Mouse (Mus musculus): ENCODE data around the gene Cacna1e. TPM values are rescaled to one million over a fixed set of nuclear protein-coding genes. Genes with fewer than 3 reads are reported as not detected.

The Cacna1e gene
- polyA plus RNA-seq, 1 experiment from 2014 or later = 7.8 TPM

DNA sequence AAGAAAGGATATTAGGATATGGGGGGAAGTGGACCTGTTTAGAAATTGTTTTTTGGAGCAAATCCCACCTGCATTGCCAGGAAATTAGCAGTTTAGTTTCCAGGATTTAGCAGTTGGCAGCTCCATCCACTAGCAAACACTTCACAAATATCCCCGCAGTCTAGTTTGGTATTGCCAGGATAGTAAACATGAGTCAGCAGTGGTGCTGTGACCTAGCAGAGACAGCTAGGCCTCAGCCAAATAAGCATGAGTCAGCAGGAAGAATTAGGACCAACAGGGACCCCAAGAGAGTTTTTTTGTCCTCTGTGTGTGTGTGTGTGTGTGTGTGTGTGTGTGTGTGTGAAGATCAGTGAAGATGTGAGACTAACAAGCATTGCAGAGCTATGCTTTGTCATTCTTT, 450.8 kb downstream of the Cacna1e start:
- Histone ChIP-seq H3K4me2 (no peak overlapping the region), H3K4me1 (replicated peaks) (no peaks in the 10 kb centered on the region), H3K4me3 (no peak overlapping the region), H3K36me3 (peaks cover 26% of the 10 kb centered on the region), H3K27ac (no peak overlapping the region), H3K9me3 (no peaks in the 10 kb centered on the region), H3K27me3 (no peaks in the 10 kb centered on the region), H3K9ac (no peak overlapping the region)
- ATAC-seq (ENCODE audit: low FRiP score) = no peak
- WGBS = 100% methylated on average over 1 of the region's 1 CpGs

DNA sequence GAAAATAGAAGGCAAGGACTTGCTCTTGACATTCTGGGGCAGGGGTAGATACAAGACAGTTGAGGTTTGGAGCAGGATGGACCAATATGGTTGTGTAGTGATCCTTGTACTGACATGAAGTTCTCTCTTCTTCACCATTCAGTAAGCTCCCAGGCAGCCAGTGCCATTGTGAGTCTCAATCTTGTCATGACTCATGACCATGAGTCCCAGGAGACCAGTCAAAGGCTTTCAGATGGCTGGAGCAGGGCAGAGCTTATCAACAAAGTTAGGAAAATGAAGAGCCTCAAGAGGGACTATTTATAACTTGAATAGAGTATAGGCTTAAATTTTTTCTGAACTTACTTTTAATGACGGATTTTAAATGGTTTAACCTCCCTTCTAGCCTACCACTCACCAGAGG, 451.2 kb downstream of the Cacna1e start:
- Histone ChIP-seq H3K4me1 (replicated peaks) (no peaks in the 10 kb centered on the region), H3K4me2 (no peak overlapping the region), H3K9ac (no peak overlapping the region), H3K4me3 (no peak overlapping the region), H3K9me3 (no peaks in the 10 kb centered on the region), H3K36me3 (peaks cover 26% of the 10 kb centered on the region), H3K27ac (no peak overlapping the region), H3K27me3 (no peaks in the 10 kb centered on the region)
- WGBS = 85% methylated on average over 1 of the region's 1 CpGs
- no peak for ATAC-seq (ENCODE audit: low FRiP score)

DNA sequence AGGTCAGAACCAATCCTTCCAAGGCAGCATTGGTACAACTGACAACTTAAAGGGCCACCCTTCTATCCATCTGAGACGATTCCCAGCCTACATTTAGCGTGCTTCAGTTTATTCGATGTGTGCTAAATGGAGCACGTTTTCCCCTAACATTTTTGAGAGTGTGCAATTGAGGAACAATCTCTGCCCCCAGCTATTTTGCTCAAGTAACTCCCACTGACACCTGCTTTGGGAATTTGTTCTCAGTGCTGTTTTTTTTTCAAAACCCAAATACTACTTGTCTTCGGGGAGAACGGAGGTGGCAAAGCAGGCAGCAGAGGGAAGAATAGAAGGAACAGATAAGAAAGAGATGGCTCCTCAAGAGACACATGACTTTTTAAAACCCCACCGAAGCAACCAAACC, 456.0 kb downstream of the Cacna1e start:
- no peak overlapping the region for H3K4me3 ChIP-seq
- no peak overlapping the region for H3K27ac ChIP-seq
- no peaks in the 10 kb centered on the region for H3K9me3 ChIP-seq
- H3K27me3 ChIP-seq = no peaks in the 10 kb centered on the region
- 82% methylated on average over 7 of the region's 7 CpGs for WGBS
- no peak for ATAC-seq (ENCODE audit: low FRiP score)
- peaks cover 13% of the 10 kb centered on the region for H3K36me3 ChIP-seq
- no peaks in the 10 kb centered on the region for H3K4me1 ChIP-seq (replicated peaks)
- H3K9ac ChIP-seq = no peak overlapping the region
- no peak overlapping the region for H3K4me2 ChIP-seq

DNA sequence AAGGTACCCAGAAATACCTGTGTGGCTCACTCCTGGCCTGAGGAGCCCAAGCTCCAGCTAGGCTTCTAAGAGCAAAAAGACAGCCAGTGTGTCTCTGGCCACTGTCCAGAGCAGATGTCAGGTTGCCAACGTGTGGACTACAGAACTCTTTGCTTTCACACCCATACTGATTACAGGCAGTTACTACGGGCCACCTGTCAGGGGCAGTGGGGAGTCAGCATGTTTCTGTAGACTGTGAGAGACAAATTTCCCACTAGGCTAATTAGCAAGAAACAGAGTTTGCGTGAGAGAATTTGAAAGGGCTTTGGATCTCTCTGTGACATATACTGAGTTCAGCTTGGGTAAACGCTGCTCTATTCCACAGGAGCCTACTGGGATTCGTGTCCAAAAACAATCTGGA, 466.0 kb downstream of the Cacna1e start:
- H3K9ac ChIP-seq = no peak overlapping the region
- no peak overlapping the region for H3K4me3 ChIP-seq
- H3K9me3 ChIP-seq = no peaks in the 10 kb centered on the region
- no peak overlapping the region for H3K4me2 ChIP-seq
- no peaks in the 10 kb centered on the region for H3K4me1 ChIP-seq (replicated peaks)
- no peak overlapping the region for H3K27ac ChIP-seq
- no peak for ATAC-seq (ENCODE audit: low FRiP score)
- 63% methylated on average over 5 of the region's 5 CpGs for WGBS
- H3K36me3 ChIP-seq = no peaks in the 10 kb centered on the region
- no peaks in the 10 kb centered on the region for H3K27me3 ChIP-seq

DNA sequence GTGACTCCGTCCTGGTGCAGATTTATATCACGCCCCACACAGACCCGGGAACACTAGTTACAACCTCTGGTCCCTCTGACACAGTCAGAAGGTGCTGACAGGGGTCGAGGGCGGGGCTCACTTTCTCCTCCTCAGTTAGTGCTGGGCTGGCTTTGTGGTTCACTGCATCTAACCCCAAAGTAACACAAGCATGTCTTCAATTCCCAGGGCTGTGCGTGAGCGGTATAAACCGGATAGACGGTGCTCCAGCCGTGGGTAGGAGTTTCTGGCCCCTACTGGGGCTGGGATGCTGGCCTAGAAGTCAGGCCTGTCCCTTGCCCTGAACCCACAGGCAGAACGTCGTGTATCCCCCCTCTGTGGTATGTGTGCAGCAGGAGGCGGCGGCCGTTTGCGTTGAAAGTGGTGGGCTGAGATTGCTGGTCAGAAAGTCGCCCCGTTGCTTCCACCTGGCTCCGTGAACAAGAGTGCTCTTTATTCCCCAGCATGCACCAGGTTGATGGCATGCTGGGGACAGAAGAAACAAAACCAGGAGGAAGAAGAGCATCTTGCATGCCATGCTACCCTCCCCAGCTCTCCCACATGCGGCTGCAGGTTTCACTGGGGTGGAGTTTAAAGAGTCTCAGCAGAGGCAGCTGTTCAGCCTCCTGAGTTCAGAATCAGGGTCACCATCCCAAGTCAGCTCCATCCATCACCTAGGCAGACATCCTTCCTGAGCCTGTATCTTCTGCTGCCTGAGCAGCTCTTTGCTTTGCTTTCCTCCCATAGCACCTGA, 467.7 kb downstream of the Cacna1e start:
- no peak overlapping the region for H3K4me2 ChIP-seq

DNA sequence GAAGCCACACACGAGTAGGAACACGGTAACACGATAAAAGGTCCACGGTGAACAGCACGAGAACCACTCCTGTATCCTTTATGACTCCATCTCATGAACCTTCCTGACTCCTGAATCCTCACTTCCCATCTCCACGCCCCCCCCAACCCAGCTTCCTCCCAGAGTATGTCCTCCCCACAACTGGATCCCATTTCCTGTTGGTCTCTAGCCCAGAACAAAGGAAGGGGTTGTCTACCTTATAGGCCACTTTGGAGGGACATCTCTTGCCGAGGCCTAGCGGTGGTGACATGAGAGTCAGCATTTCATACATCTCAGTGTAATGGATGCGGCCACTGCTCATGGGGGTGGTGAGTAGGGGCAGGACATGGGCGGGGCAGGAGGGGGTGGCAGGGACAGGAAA, 468.5 kb downstream of the Cacna1e start:
- 82% methylated on average over 10 of the region's 10 CpGs for WGBS
- Histone ChIP-seq H3K9me3 (no peaks in the 10 kb centered on the region), H3K27me3 (no peaks in the 10 kb centered on the region), H3K4me2 (no peak overlapping the region), H3K4me3 (no peak overlapping the region), H3K9ac (no peak overlapping the region), H3K4me1 (replicated peaks) (no peaks in the 10 kb centered on the region), H3K27ac (no peak overlapping the region), H3K36me3 (peaks cover 5% of the 10 kb centered on the region; the same call in 1 of the 2 replicates)
- ATAC-seq (ENCODE audit: low FRiP score) = no peak

More for the DNA sequence above, 467.7 kb downstream of the Cacna1e start:
- no peaks in the 10 kb centered on the region for H3K27me3 ChIP-seq
- H3K27ac ChIP-seq = no peak overlapping the region
- H3K36me3 ChIP-seq = peaks cover 3% of the 10 kb centered on the region; the same call in 1 of the 2 replicates
- no peaks in the 10 kb centered on the region for H3K9me3 ChIP-seq
- no peaks in the 10 kb centered on the region for H3K4me1 ChIP-seq (replicated peaks)
- ATAC-seq (ENCODE audit: low FRiP score) = no peak
- H3K9ac ChIP-seq = no peak overlapping the region
- WGBS = 71% methylated on average over 20 of the region's 20 CpGs
- H3K4me3 ChIP-seq = no peak overlapping the region

DNA sequence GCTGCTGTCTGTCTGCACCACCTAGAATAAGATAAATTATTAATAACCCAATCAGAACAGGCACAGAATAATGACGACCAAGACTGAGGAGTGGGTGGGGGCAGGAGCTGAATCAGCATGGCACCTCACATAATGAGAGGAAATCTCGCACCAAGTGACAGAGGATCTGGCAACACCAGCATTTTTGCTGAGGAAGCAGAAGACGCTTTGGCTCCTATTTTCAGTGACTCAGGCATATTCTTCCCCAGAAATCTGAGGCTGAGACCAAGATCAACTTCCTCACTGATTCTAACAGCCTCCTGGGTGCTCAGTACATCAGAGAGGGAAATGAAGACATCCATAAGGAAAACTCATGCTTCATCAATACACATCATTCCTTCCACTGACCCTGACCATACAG, 471.2 kb downstream of the Cacna1e start:
- Histone ChIP-seq H3K36me3 (peaks cover 5% of the 10 kb centered on the region; the same call in 1 of the 2 replicates), H3K4me2 (no peak overlapping the region), H3K9ac (no peak overlapping the region), H3K27ac (no peak overlapping the region), H3K27me3 (no peaks in the 10 kb centered on the region), H3K4me3 (no peak overlapping the region), H3K4me1 (replicated peaks) (no peaks in the 10 kb centered on the region), H3K9me3 (no peaks in the 10 kb centered on the region)
- ATAC-seq (ENCODE audit: low FRiP score) = no peak
- WGBS = 66% methylated on average over 3 of the region's 3 CpGs

DNA sequence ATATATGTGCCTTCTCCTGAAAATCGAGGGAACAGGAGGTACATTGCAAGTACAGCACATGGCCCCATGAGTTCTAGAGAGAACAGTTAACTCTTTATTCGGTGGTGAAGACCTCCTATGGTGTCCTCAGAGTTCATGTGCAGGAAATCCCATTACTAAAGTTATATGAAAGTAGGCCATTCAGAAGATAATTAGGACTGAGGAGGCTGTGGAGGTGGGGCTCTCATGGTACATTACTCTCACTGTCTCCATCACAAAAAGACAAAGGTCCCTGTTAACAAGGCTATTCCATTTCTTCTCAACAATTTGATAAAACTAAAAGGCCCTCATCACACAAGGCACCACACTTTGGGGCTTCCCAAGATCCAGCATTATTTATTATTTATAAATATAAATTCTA, 475.2 kb downstream of the Cacna1e start:
- ATAC-seq (ENCODE audit: low FRiP score) = no peak
- no peak overlapping the region for H3K4me2 ChIP-seq
- no peak overlapping the region for H3K27ac ChIP-seq
- H3K4me3 ChIP-seq = no peak overlapping the region
- H3K9ac ChIP-seq = no peak overlapping the region
- WGBS = 80% methylated on average over 2 of the region's 2 CpGs
- no peaks in the 10 kb centered on the region for H3K9me3 ChIP-seq
- H3K27me3 ChIP-seq = no peaks in the 10 kb centered on the region
- peaks cover 10% of the 10 kb centered on the region for H3K36me3 ChIP-seq
- no peaks in the 10 kb centered on the region for H3K4me1 ChIP-seq (replicated peaks)

DNA sequence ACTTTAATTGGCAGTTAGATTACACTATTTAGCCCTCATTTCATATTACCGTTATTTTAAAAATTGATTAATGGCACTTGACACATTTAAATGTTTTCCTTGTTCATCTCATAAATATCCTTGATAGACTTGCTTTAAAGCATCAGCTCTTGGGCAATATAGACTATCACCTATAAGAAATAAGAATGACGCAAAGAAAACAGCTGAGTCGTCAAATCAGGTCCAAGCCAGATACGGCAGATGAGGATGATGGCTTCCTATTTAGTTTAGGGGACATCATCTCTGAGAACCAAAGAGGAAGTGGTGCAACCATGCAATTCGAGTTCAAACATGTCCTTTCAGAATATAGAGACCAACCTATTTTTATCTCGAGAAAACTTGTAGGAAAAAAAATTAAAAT, 492.3 kb downstream of the Cacna1e start:
- no peak overlapping the region for H3K4me3 ChIP-seq
- no peaks in the 10 kb centered on the region for H3K27me3 ChIP-seq
- no peaks in the 10 kb centered on the region for H3K36me3 ChIP-seq
- H3K9me3 ChIP-seq = no peaks in the 10 kb centered on the region
- no peak overlapping the region for H3K27ac ChIP-seq
- WGBS = 90% methylated on average over 6 of the region's 6 CpGs
- no peak overlapping the region for H3K4me2 ChIP-seq
- no peaks in the 10 kb centered on the region for H3K4me1 ChIP-seq (replicated peaks)
- no peak overlapping the region for H3K9ac ChIP-seq
- no peak for ATAC-seq (ENCODE audit: low FRiP score)

Other genes with a start within 250 kb of the Cacna1e start
- gene Ier5, start 215.1 kb upstream of the Cacna1e start, polyA plus RNA-seq (2015; fragmentation: Nextera tagmentation; extraction: Ambion mirVana) = 5.5 and 8.8 TPM in 2 replicates